Mouse (Mus musculus) liver, embryonic 13.5 days (tissue): ENCODE results near the gene Hsdl2. TPM values are rescaled to one million over a fixed set of nuclear protein-coding genes. Genes with fewer than 3 reads are reported as not detected.

Source experiments
- ATAC-seq: fragments of 200-750 bp; cut with Nextera tagmentation; 2 replicates; pipeline ENCODE4 v1.8.0; 2017; ENCODE audit warnings: low read depth, mild to moderate bottlenecking, moderate number of reproducible peaks, moderate library complexity
- DNase-seq: peaks from one replicate; pipeline ENCODE4 v3.0.0; 2022
- H3K27ac ChIP-seq: fragments of 300-500 bp; sonication (generic); 2 replicates; pipeline ENCODE4 v1.5.1; 2015; ENCODE audit warnings: moderate library complexity, mild to moderate bottlenecking, inconsistent platforms
- H3K27me3 ChIP-seq: fragments of 300-500 bp; sonication (generic); 2 replicates; pipeline ENCODE4 v1.6.1; 2015; ENCODE audit warnings: mild to moderate bottlenecking, inconsistent platforms
- H3K36me3 ChIP-seq: fragments of 300-500 bp; sonication (generic); 2 replicates; pipeline ENCODE4 v1.6.1; 2015; ENCODE audit warnings: mild to moderate bottlenecking, inconsistent platforms
- H3K4me1 ChIP-seq: fragments of 300-500 bp; sonication (generic); replicated peaks from 2 replicates; pipeline ENCODE4 v1.6.1; 2015; ENCODE audit warnings: inconsistent platforms
- H3K4me2 ChIP-seq: fragments of 300-500 bp; sonication (generic); 2 replicates; pipeline ENCODE4 v1.6.1; 2015; ENCODE audit warnings: inconsistent platforms, mild to moderate bottlenecking, moderate library complexity
- H3K4me3 ChIP-seq: fragments of 300-500 bp; sonication (generic); replicated peaks from 2 replicates; pipeline ENCODE4 v1.5.1; 2015; ENCODE audit warnings: mild to moderate bottlenecking, inconsistent platforms
- H3K9ac ChIP-seq: fragments of 300-500 bp; sonication (generic); 2 replicates; pipeline ENCODE4 v1.6.1; 2015; ENCODE audit warnings: mild to moderate bottlenecking, inconsistent platforms
- H3K9me3 ChIP-seq: fragments of 300-500 bp; sonication (generic); replicated peaks from 2 replicates; pipeline ENCODE4 v1.6.1; 2016; ENCODE audit warnings: inconsistent platforms
- WGBS: fragments of 180-500 bp; shearing (Covaris S2); methylation state at CpG from one replicate; pipeline ENCODE4 v1.1.7; 2015; ENCODE audit not compliant: insufficient replicate concordance; 5-methylcytosine and 5-hydroxymethylcytosine counted together
- polyA plus RNA-seq: library from polyadenylated mRNA; unstranded; fragments of >200 nt; fragmentation: Nextera tagmentation; extraction: Ambion mirVana; gene quantifications from 2 replicates; pipeline ENCODE4 v1.2.1, GENCODE M21; 2015

Hsdl2 gene
- polyA plus RNA-seq, 1 experiment from 2014 or later: 18.2 TPM

DNA sequence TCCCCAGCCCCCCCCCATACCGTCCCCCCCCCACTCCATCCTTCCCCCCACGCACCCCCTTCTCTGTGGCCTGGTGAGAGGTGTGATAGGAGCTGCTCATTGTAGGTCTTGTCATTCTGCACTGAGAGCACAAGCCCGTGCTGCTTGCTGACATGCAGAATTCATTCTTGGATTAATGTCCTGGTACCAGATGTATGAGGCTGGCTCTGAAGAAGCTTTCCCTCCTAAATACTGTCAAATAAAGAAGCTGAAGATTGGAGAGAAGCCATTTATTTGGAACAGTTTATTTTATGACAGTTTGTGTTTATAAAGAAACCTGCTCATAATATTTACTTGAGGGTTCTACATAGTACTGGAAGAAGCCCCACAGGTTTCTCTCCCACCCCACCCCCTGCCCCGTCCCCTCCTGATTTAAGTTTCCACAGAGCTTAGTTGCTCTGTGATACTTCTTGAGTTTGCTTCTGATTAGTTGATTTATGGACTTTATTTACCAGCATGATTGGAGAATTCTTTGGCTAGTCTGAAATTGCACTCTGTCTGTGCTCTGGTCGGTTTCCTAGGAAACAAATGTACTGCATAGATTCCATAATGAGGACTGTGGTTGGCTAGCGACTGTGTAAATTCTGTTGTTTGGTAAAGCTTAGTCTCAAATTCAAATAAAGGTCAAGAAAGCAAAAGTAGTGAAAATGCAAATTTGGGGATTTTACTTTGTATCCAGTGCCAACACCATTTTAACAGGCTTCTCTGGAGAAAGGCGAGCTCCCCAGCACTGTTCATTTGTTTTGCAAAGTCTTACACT, 47.9 kb downstream of the Hsdl2 start:
- Histone ChIP-seq H3K4me3 (no peak overlapping the region), H3K4me1 (peaks cover 69% of the 10 kb centered on the region), H3K27me3 (no peaks in the 10 kb centered on the region), H3K4me2 (no peak overlapping the region), H3K27ac (no peak overlapping the region), H3K36me3 (no peaks in the 10 kb centered on the region), H3K9ac (no peak overlapping the region), H3K9me3 (no peaks in the 10 kb centered on the region)
- ATAC-seq (no peak), DNase-seq (no peak)
- 53% methylated on average over 7 of the region's 7 CpGs for WGBS

- DNase-seq: no peak
- Histone ChIP-seq H3K4me2 (peak overlapping the region; percentile 36), H3K9me3 (no peaks in the 10 kb centered on the region), H3K4me1 (peaks cover 71% of the 10 kb centered on the region), H3K27ac (no peak overlapping the region), H3K4me3 (no peak overlapping the region), H3K9ac (no peak overlapping the region), H3K27me3 (no peaks in the 10 kb centered on the region), H3K36me3 (no peaks in the 10 kb centered on the region)
- WGBS: 46% methylated on average over 9 of the region's 9 CpGs
- no peak for ATAC-seq
Observed at GRCm38 (mm10) chr4:59630122-59630521, 48.8 kb downstream of the Hsdl2 start.

GRCm38 (mm10) chr4:59634532-59634931, 53.2 kb downstream of the Hsdl2 start:
- Histone ChIP-seq H3K27me3 (no peaks in the 10 kb centered on the region), H3K9ac (no peak overlapping the region), H3K4me2 (no peak overlapping the region), H3K4me3 (no peak overlapping the region), H3K9me3 (no peaks in the 10 kb centered on the region), H3K27ac (no peak overlapping the region), H3K4me1 (peaks cover 76% of the 10 kb centered on the region), H3K36me3 (no peaks in the 10 kb centered on the region)
- ATAC-seq (no peak), DNase-seq (no peak)
- WGBS: 29% methylated on average over 1 of the region's 1 CpGs

DNA sequence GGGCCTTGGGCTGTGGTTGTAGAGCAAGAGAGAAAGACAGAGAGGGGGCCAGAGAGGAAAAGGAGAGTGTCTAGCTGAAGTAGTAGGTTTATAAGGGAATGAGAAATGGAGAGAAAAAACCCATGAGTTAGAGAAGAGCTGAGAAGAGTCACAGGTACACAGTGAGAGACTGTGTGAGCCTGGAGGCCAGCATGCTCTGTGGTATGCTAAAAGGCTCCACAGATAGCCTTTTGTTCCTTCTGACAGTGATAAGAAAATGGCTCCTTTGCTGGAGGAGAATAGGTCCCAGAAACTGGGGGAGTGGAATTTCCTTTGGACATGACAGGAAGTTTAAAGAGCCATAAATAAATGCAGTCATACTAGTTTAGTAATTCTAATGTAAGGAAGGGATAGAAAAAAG, 57.8 kb downstream of the Hsdl2 start:
- Histone ChIP-seq H3K27ac (peak overlapping the region; percentile 54), H3K4me1 (peaks cover 87% of the 10 kb centered on the region), H3K36me3 (no peaks in the 10 kb centered on the region), H3K9me3 (no peaks in the 10 kb centered on the region), H3K4me2 (no peak overlapping the region), H3K27me3 (no peaks in the 10 kb centered on the region), H3K9ac (0 out of 2 replicates have a peak overlapping the region, but pooled peaks have one; percentile 10), H3K4me3 (no peak overlapping the region)
- DNase-seq (no peak), ATAC-seq (peak; percentile 52; the same call in 1 of the 2 replicates)

DNA sequence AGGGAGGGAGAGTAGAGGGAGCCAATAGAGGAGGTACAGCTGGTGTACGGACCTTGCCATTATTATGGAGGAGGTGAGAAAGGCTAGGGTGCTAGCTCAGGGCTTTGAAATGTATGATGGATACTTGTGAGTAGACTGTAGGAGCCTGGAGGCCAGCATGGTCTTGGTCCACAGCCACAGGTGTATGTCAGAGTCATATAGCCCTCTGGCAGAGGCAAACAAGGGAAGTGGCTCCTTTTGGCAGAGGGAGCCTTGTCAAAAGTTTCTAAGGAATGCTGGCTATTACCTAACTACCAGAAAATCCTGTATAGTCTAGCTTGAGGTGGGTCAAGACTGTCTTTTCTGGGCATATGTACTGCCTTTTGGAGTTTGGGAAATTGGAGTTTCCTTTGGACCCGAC, 59.4 kb downstream of the Hsdl2 start:
- Histone ChIP-seq H3K9ac (no peak overlapping the region), H3K36me3 (no peaks in the 10 kb centered on the region), H3K4me1 (peaks cover 82% of the 10 kb centered on the region), H3K4me3 (no peak overlapping the region), H3K27ac (peak overlapping the region; percentile 39; the same call in 1 of the 2 replicates), H3K9me3 (no peaks in the 10 kb centered on the region), H3K27me3 (no peaks in the 10 kb centered on the region), H3K4me2 (no peak overlapping the region)
- ATAC-seq: no peak
- no peak for DNase-seq
- WGBS: 72% methylated on average over 2 of the region's 2 CpGs

- Histone ChIP-seq H3K9ac (no peak overlapping the region), H3K27me3 (no peaks in the 10 kb centered on the region), H3K4me3 (no peak overlapping the region), H3K4me1 (peaks cover 86% of the 10 kb centered on the region), H3K9me3 (no peaks in the 10 kb centered on the region), H3K4me2 (no peak overlapping the region), H3K36me3 (no peaks in the 10 kb centered on the region), H3K27ac (peak overlapping the region; percentile 55)
- no peak for DNase-seq
- no peak for ATAC-seq
- WGBS: 75% methylated on average over 3 of the region's 3 CpGs
Observed at GRCm38 (mm10) chr4:59642039-59642438, 60.7 kb downstream of the Hsdl2 start.

DNA sequence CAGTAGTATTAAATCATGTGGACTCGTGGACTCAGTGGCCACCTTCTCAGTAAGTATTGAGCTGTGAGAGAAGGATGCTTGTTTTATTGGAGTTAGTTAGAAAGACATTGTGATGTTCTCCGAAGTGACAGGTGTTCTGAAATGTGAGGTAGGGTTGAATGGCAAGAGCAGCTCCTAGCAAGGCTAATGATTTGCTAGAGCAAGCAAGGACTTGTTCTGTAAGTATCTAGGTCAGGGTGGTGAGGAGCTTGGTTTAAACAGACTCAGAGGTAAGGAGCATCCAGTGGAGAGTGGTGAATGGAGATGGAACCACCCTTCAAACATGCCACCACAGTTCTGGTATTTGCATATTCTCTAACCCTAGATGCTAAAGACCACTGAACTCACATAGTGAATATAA, 61.3 kb downstream of the Hsdl2 start:
- Histone ChIP-seq H3K36me3 (no peaks in the 10 kb centered on the region), H3K4me3 (no peak overlapping the region), H3K4me1 (peaks cover 85% of the 10 kb centered on the region), H3K9ac (no peak overlapping the region), H3K9me3 (no peaks in the 10 kb centered on the region), H3K27ac (no peak overlapping the region), H3K27me3 (no peaks in the 10 kb centered on the region), H3K4me2 (no peak overlapping the region)
- WGBS: 70% methylated on average over 2 of the region's 2 CpGs
- no peak for DNase-seq
- no peak for ATAC-seq

GRCm38 (mm10) chr4:59644431-59644830, 63.1 kb downstream of the Hsdl2 start:
- no peak for ATAC-seq
- H3K27ac ChIP-seq: peak overlapping the region; percentile 35; the same call in 1 of the 2 replicates
- peaks cover 88% of the 10 kb centered on the region for H3K4me1 ChIP-seq
- WGBS: 59% methylated on average over 3 of the region's 3 CpGs
- no peak for DNase-seq
- H3K4me3 ChIP-seq: no peak overlapping the region
- H3K36me3 ChIP-seq: no peaks in the 10 kb centered on the region
- H3K9ac ChIP-seq: peak overlapping the region; percentile 47; the same call in 1 of the 2 replicates
- H3K9me3 ChIP-seq: no peaks in the 10 kb centered on the region
- H3K4me2 ChIP-seq: no peak overlapping the region
- no peaks in the 10 kb centered on the region for H3K27me3 ChIP-seq

DNA sequence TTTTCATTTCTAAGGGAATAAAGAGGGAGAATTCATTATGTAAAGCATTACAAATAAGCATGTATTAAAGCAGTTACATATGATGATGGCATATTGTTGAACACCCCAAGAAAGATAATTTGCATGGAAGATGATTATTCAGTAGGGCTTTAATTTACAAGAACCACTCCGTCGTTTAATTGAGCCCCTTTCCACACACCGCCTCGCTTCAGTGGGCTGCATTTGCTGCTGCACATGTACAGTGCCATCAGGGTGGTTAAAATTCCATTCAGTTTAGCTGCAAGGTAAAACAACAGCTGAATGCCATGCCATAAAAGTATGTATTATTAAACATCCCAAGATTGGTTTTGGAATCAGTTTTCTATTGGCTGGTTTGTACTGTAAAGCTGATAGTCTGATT, 63.6 kb downstream of the Hsdl2 start:
- Histone ChIP-seq H3K4me3 (no peak overlapping the region), H3K27ac (no peak overlapping the region; the same call in 1 of the 2 replicates), H3K4me2 (peak overlapping the region; percentile 39), H3K9me3 (no peaks in the 10 kb centered on the region), H3K9ac (0 out of 2 replicates have a peak overlapping the region, but pooled peaks have one; percentile 43), H3K27me3 (no peaks in the 10 kb centered on the region), H3K36me3 (no peaks in the 10 kb centered on the region), H3K4me1 (peaks cover 89% of the 10 kb centered on the region)
- DNase-seq (no peak), ATAC-seq (no peak)
- WGBS: 85% methylated on average over 4 of the region's 4 CpGs

DNA sequence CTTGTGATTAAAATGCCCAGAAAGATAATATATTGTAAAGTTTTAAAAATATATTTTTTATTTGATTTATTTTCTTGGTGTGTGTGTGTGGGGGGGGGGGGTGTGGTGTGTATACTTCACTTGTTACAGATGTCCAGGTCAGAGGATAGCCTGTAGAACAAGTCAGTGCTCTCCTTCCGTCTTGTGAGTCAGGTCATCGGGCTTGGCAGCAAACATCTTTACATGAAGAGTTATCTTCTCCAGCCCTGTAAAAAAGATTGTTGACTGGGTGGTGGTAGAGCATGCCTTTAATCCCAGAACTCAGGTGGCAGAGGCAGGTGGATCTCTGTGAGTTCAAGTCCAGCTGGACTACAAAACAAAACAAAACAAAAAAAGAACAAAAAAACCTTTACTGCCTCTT, 64.2 kb downstream of the Hsdl2 start:
- WGBS: 24% methylated on average over 2 of the region's 2 CpGs
- Histone ChIP-seq H3K9ac (peak overlapping the region; percentile 51; the same call in 1 of the 2 replicates), H3K9me3 (no peaks in the 10 kb centered on the region), H3K36me3 (no peaks in the 10 kb centered on the region), H3K4me1 (peaks cover 89% of the 10 kb centered on the region), H3K4me2 (peak overlapping the region; percentile 55), H3K27ac (peak overlapping the region; percentile 93), H3K4me3 (peak overlapping the region; percentile 23), H3K27me3 (no peaks in the 10 kb centered on the region)
- ATAC-seq: peak; percentile 55
- DNase-seq: peak; percentile 22

DNA sequence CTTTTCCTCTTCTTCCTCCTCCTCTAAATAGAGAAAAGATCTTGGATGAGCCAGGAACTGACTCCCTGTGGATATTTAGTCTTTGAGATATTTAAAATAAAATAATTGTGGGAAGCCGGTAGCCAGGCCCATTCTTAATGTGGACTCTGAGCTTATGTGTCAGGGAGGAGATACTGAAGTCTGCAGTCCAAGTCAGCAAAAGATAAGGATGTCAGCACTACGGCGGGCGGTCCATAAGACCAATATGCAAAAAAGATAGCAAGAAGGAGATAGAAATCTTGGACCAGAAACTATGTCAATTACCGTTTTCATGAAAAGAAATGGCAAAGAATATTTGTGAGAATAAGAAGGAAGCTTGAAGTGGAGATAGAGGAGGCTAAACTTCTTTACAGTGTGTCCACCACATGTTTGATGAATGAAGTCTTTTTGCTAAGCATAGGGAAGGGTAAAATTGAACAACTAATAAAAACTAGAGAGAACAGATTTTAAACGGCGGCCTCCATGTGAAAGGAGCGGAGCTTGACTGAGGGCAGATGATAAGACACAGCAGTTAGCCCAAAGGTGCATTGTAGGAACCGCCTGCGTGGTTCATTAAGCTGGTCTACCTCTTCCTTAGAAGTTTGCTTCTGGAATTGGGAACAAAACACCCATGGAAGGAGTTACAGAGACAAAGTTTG, 64.8 kb downstream of the Hsdl2 start:
- 15% methylated on average over 10 of the region's 10 CpGs for WGBS
- no peaks in the 10 kb centered on the region for H3K9me3 ChIP-seq
- H3K36me3 ChIP-seq: no peaks in the 10 kb centered on the region
- H3K4me1 ChIP-seq: peaks cover 87% of the 10 kb centered on the region
- H3K4me2 ChIP-seq: peak overlapping the region; percentile 55
- H3K27me3 ChIP-seq: no peaks in the 10 kb centered on the region
- peak overlapping the region; percentile 93 for H3K27ac ChIP-seq
- ATAC-seq (peak; percentile 93), DNase-seq (peak; percentile 55)
- H3K4me3 ChIP-seq: peak overlapping the region; percentile 23
- H3K9ac ChIP-seq: peak overlapping the region; percentile 51; the same call in 1 of the 2 replicates
